Mouse (Mus musculus): ENCODE measurements around the gene Ptpn7.
"Not testable (repeated sequence)": the region's sequence is repeated elsewhere in the genome, so short reads cannot be mapped to it uniquely, and the experiment has no call there.

Ptpn7 gene

DNA sequence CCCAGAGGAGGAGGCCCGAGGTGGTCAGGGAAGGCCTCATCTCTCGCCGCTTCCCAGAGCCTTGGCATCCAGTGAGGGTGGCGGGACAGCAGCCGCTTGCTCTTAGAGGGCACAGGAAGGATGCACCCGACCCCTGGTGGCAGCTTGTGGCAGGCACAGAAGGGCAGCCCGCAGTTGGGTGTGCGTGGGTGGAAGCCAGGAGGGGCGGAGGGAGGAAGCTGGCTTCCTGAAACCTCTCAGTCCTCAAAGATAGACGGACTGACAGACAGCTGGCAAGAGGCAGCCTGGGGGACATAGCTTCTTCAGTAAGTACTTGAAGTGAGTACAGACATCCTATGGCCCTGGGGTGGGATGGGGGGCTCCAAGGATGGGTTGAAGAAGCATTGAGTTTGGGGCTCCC lies at the start of gene Ptpn7:
Gene Ptpn7 (plus strand): TSS at position 228 of the 400 bp plus-strand sequence.
- peak; percentile 74 for DNase-seq (ENCODE audit: low spot score)

DNA sequence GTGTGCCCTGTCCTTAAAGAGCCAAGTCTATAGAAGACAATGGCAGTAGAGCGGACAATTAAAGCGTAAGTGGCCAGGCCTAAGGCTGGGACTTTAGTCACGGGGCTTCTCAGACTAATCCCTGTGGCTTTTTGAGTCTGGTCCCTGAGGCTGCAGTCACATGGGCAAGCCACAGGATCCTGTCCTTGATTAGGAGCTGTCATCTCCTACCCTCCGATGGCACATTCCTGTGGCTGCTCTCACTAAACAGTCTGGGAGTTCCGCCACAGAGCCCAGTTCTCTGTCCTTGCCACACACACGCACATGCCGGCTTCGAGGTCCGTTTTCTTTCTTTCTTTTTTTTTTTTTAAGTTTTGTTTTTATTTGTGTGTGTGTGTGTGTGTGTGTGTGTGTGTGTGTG lies 49.0 kb upstream of the Ptpn7 start:
- no peak for DNase-seq (ENCODE audit: low spot score)

DNA sequence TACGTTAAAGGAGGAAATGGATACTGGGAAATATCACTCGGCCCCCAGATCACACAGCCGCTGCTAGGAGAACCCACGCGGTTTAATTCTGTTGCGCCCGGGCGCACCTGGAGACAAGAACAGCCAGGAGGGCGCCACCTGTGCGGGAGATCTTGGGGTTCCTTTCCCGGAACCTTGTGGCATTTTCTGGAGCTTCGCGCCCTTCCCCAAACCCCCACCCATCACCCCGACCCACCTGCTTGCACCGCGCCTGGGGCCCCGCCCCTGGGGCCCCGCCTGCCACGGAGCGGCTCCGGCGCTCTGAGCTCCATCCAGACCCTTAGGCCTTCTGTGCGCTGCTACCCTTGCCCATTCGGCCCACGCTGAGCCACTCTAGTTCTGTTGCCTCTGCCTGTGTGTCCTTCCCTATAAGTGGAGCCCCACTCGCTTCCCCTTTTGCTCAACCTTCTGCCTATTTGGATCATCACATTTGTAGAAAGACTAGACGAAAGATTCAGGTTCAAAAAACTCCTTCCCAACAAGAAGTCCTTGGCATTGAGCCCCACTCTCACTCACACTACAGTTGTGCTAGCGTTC lies 47.1 kb upstream of the Ptpn7 start:
- DNase-seq (ENCODE audit: low spot score): no peak

DNA sequence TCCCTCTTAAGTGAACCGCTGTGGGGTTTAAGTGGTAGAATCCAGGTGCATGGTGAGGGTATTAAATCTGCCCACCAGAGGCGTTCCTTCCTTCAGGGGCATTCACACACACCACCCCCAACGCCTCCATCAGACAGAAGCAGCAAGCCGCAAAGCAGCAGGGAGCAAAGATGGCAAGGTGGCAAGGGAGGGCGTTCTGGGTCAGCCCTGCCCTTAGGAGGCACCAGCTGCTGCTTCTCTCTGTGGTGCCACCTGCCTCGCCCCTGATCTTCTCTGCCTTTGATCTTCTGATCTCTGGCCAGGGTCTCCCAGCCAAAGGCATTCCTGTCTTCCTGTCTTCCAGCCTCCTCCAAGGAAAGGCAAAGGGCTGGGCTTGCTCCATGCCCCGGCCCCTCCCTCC lies 46.5 kb upstream of the Ptpn7 start:
- no peak for DNase-seq (ENCODE audit: low spot score)

DNA sequence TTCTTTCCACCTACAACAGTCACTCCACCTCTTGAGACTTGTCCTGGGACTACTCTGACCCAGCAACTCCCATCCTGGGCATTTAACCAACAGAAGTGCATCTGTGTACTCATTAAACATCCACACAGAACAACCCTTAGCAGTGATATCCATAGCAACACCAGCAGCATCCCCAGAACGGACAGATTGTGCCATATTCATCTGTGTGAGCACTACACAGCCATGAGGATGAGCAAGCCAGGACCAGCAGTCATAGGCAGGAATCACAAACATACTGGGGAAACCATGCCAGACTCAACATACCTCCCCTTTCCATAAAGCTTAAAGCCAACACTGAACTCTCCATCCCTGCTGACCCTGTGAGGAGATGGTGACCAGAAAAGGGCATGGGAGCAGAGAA lies 45.1 kb upstream of the Ptpn7 start:
- peak; percentile 60 for DNase-seq (ENCODE audit: low spot score)

DNA sequence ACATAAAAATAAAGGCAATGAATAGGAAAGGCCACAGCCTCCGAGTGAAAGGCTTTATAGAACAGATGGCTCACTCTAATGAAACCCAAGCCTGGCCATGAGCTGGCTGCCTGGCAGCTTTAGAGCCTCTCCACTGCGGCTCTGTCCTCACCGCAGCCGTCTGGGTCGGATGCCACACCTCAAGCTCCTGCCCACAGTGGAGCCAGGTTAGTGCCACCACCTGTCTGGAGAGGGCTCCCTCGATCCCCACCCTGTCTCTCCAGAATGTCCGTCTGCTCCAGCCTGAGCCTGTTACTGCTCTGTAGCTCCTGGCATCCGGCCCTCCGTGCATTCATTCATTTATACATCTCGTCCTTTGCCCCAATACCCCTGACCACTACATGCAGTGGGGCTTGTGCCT lies 42.9 kb upstream of the Ptpn7 start:
- DNase-seq (ENCODE audit: low spot score): no peak

DNA sequence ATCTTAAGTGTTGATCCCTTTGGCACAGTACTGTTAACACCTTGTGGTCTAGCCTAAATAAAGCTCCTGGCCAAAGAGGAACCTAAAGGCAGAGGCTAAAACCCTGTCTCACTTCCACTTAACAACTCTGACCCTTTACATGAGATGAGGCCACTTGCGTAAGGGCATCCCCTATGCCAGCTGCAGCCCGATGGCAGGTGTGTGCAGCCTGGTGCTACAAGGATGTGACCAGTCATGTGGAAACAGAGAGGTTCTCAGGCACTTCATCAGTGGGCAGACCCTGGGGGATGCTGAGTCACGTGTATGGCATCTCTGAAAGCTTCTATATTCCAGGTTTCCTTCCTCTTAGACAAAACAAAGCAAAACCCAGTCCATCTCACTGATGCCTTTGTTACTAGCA lies 41.6 kb upstream of the Ptpn7 start:
- no peak for DNase-seq (ENCODE audit: low spot score)

DNA sequence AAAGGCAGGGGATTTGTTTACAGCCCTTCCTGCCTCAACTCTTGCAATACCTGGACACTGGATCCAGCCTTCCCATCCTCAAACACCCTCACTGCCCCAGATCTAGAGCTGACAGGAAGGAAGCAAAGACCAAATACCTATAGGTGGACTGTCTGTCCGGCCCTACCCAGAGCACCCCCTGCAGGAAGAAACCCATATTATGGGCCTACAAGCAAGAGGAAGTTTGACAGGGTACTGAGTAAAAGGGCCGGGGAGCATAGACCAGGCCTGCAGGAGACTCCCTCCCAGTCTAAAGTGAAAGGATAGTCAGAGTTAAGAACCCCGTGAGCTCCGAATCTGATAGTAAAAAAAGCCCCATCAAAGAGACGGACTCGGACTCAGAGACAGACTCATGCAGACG lies 37.8 kb upstream of the Ptpn7 start:
- DNase-seq (ENCODE audit: low spot score): no peak

DNA sequence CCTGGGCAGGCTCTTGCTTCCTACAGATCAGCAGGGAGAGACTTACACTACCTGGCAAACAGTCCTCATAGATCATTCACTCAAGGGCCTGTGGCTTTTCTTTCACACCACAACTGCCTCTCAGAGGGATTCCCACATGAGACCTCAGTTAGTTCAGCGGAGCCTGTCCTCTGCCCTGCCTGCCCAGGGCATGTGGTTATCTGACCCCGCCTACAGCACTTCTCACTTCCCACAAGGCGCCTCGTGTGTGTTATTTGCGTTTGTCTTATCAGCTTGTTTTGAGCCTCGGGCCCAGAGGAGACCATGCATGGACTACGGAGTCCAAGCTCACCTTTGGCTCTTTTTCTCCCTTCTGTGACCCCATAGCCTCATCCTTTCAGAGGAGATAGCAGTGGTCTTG lies 37.3 kb upstream of the Ptpn7 start:
- DNase-seq (ENCODE audit: low spot score): no peak

DNA sequence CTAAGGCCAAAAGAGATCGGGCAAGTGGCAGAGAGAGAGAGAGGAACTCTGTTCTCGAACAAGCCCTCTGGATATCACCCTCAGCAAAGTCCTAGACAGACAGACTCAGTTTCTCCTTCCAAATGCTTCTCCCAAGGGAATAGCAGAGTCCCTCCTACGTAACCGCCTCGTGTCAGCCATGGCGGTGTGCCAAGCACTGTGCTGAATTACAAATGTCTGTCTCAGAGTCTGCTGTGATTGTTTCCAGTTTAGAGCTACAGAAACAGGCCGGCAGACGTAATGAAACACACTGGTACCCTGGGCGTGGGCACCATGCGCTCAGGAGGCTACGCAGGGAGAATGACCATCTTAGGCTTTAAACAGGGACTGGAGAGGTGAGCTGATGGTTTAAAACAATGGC lies 36.2 kb upstream of the Ptpn7 start:
- DNase-seq (ENCODE audit: low spot score): peak; percentile 76

DNA sequence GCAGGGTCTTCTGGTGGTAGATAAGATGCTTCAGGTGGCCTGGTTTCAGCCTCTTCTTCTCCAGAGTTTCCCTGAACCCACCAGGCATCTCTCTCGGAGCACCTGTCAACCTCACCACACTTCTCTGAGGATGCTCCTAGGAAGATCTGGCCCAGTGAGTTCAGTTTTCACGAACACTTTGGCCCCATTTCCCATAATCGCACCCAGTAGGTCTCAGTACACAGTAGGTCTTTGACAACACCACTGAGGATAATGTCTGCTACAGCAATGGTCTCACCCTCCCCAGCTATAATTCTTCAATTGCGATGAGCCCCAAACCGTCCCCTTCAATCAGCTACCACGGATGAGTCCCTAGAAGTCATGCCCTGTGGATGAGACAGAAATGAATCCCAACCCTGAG lies 35.1 kb upstream of the Ptpn7 start:
- DNase-seq (ENCODE audit: low spot score): no peak

DNA sequence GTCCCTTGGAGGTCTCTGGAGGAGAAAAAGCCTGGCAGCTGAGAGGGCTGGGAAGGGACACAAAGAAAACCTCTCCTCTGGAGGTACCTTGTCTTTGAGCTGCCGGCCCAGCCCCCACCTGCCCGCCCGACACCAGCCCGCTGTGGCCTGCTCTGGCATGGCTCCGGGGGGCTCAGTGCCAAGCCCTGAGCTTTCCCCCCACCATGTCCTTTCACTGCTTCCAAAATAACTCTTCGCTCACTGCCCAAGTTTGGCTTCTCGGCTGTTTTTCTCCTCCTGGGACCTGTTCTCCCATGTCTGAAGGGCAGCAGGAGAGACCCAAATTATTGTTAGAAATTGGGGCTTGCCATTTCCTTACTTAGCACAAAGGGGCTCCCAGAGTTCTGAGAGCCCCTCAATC lies 34.1 kb upstream of the Ptpn7 start:
- DNase-seq (ENCODE audit: low spot score): no peak

DNA sequence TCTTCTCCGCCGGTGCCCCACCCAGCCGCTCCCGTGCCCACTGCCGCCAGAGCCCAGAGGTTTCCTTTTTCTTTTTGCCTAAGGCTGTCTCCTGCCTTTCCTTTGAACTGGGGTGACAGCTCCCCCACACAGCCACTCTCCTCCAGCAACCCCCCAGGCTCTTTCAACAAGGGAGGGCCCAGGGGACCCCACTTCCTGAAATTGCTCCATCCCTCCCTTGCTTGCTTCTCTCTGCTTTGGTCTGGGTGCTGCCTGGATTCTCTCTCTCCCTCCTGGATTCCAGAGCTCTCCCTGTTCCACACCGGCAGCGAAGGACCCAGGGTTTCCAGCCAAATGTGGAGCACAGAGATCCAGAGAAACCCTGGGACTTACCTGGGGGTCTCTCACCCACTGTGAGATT lies 32.1 kb upstream of the Ptpn7 start:
- DNase-seq (ENCODE audit: low spot score): no peak

DNA sequence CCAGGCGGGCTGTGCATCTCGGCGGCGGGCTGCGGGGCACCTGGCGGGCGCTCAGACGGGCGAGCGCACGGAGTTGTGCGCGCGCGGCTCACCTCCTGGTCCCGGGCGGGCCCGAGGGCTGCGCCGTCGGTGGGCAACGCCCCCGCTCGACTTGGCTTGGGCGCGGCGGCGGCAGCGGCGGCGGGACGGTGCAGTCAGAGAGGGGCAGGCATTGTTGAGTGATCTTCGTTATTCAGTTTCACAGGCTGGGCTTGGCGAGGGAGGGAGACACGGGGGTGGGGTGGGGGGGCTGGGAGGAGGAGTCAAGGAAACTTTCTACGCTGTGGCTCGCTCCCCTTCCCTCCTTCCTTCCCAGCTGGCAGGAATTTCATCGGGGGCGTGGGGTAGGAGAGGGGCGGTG lies 27.4 kb upstream of the Ptpn7 start, which contains the start of gene Lgr6:
Gene Lgr6 (minus strand): TSS at position 153 of the 400 bp plus-strand sequence.
- DNase-seq (ENCODE audit: low spot score): no peak

DNA sequence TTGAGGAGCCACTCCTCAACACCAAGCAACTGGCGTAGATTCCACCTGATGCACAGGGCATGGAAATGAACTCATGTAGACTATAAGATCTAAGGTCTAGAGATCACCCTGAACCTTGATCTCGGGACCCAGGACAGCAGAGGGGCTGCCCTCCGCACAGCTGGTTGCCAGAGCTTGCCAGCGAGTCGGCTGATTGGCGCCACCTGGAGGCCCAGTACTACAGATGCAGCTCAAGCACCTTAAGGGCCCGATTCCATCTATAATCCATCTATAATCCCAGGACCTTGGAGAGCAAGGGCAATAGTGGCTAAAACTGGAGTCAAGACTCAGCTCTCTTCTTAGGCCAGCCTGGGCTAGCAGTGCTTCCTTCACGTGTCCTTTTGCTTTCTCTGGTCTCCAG lies 26.5 kb upstream of the Ptpn7 start:
- peak; percentile 44 for DNase-seq (ENCODE audit: low spot score)

DNA sequence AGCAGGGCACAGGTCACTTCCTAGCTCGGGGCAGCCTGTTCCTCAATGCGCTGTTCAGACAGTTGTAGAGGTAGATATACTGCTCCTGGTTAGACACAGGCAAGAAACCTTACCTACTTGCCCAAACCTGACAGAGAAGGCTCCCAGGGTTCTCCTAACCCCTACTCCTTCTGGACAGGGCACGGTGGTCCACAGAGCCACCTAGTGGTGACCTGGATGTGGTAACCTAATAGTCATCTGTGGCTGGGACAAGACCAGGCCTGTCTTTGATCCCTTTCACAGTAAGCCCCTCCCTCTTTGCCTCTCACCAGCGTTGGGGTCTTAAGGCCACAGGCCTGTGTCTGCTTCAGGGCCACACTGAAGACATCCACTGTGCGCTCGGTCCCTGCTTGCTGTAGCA lies 23.9 kb upstream of the Ptpn7 start:
- DNase-seq (ENCODE audit: low spot score): no peak

DNA sequence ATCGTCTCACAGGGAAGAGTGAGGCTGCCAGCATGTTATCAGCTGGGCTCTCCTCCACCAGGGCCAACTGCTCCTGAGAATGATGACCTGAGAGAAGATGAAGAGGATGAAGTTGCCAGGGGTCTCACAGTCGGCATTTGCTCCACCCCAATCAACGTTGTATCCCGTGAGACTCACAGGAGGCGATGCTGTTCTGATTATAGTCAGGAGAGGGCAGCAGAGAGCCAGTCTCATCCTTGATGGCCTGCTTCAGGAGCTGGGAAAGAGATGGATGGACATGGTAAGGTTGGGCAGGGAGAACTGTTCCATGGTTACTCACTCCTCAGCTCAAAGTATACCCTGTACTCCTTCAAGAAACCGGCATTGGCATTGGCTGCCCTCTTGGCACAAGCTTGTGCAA lies 22.4 kb upstream of the Ptpn7 start:
- DNase-seq (ENCODE audit: low spot score): peak; percentile 76

DNA sequence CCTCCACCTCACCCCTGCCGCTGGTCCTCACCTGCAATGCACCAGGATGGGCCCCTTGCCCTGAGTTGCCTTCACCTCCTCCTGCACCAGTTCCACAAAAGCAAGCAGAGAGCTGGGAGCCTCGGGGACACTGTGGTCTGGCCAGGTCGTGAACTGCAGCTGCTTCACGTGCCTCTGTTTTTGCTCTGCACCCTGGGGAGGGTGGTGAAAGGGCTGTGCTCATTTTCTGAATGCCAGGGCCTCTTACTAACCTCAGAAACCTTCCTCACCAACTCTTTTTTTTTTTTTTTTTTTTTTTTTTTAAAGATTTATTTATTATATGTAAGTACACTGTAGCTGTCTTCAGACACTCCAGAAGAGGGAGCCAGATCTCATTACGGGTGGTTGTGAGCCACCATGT lies 21.2 kb upstream of the Ptpn7 start:
- DNase-seq (ENCODE audit: low spot score): not testable (repeated sequence)

DNA sequence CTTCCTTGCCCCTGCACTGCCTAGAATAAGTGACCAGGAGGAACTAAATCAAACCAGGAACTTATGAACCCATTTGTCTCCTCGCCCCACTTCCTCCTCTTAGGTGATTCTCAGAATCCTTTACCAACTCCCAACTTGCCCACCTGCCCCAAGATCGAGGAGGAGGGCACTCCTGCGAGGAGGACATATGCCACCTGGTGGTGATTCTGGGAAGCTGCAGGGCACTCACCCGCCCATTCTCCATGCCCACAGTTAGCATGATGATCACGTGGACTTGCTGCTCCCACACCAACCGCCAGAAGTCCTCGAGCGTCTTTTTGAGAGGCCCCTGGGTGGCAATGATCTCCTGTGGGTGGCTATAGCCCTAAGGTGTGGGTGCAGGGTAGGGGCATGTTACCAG lies 19.8 kb upstream of the Ptpn7 start:
- peak; percentile 51 for DNase-seq (ENCODE audit: low spot score)

DNA sequence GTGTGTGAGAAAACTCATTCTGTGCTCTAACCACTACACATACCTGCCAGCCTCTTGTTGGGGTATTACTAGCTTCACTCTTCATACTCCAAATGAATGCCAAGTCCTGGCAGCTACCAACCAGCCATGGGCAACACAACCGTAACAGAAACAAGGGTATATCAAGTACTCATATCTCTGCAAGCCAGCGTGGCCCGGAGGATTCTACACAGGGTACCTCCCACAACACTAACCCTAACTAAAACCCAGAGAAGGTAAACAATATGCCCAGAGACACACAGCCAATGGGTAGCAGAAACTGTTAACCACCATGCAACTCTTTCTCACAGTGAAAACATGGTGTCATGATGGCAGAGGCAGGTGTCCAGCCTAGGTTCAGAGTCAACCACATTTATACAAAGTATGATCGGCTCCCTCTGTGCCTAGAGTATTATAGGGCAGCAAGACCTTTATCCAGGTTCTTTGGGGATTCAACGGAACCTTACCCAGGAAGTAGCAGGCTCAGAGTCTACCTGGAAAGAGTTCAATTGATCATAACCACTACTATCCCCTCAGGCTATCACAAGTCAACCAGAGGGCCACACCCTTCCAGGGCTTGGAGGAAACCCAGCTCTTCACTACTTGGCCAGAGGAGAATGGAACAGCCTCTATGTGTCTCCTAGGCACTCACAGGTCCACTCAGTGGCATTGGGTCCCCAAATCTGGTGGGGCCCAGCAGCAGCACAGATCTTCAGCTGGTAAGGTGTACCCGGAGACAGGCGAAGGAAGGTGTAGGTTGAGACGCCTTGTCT lies 7.7 kb upstream of the Ptpn7 start:
- DNase-seq (ENCODE audit: low spot score): no peak

DNA sequence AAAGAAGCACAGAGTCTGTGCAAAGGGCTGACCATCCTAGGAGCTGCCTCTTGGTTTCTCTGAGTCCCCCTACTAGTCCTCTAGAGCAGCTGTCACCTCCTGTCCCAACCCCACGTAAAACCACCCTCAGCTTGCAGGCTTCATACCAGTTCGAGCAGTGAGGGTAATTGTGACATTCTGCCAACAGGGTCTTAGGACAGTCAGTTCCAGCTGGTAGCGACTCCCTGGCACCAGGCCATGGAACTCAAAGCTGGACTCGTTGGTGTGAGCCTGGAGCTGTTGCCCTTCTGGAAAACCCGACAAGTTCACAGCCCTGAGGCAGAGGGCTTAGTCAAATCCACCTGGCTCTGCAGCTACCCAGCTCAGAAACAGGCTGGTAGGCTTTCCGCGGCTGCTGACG lies 6.5 kb upstream of the Ptpn7 start:
- DNase-seq (ENCODE audit: low spot score): no peak

DNA sequence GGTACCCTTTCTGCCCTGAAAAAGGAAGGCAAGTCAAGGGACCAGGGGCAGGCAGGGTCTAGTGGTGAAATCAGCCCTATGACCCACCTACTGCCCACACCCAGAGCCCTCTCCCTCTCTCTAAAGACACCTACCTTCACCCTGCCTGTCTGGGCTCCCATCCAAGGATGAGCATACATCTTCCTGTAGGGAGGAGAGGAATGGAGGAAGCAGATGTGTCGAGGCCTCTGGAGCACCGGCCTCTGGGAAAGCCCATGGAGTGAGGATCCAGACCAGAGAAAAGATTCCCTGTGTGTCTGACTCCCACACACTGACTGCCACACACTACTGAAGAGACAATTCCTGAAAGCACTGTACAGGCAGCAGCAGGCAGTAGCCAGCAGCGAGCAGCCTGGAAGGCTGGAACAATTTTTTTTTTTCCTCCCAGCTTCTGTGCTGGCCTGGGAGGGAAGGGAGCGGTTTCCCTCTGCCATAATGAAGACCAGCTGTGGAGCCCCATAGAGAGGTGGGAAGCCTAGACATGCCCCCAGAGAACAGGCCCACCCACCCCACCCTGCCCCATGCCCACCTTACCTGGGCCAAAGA lies 6.0 kb upstream of the Ptpn7 start:
- no peak for DNase-seq (ENCODE audit: low spot score)

DNA sequence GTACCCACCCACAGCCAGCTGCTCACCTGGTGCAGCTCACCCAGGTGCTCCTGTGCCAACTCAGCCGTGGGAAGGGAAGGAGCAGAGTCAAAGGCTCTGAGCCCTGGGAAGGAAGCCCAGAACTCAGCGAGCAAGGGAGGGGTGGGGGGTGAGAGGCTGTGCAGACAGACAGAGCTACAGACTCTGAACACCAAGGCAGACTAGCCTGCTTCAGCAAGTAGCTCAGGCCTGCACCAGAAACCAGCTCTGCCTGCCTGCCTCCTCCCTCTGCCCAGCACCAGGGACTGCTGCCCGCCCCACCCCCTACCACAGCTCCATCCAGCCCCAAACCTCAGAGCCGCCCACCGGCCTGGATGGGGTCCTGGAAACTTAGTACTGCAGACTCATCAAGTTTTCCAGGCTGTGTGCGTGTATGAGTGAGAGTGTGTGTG lies 4.5 kb upstream of the Ptpn7 start:
- no peak for DNase-seq (ENCODE audit: low spot score)

DNA sequence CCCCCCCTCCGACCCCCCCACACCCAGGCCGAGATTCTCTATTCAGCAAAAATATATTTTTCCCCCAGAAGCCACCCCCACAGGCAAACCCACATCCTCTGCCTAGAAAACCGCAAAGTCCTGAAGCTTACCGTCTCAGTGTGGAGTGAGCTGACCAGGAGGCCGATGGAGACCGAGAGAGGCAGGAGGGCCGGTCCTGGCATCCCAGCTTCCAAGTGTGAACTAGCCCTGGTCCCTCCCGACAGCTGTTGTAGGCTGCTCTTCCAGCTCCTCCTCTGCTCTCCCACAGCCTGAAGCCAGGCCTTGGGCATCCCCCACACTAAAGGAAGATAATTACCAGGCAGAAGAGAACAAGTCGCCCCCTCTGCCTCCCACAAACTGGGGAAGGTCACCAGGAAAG lies 3.5 kb upstream of the Ptpn7 start:
- no peak for DNase-seq (ENCODE audit: low spot score)
